Mouse (Mus musculus) fat pad, adult 2 months (tissue): ENCODE results near the gene Cda.

ENCODE experiments used
- DNase-seq: peaks from one replicate; pipeline ENCODE4 v3.0.0-alpha.2; 2011; ENCODE audit warnings: low read depth, low spot score; ENCODE audit errors: extremely low read depth

Gene Cda

DNA sequence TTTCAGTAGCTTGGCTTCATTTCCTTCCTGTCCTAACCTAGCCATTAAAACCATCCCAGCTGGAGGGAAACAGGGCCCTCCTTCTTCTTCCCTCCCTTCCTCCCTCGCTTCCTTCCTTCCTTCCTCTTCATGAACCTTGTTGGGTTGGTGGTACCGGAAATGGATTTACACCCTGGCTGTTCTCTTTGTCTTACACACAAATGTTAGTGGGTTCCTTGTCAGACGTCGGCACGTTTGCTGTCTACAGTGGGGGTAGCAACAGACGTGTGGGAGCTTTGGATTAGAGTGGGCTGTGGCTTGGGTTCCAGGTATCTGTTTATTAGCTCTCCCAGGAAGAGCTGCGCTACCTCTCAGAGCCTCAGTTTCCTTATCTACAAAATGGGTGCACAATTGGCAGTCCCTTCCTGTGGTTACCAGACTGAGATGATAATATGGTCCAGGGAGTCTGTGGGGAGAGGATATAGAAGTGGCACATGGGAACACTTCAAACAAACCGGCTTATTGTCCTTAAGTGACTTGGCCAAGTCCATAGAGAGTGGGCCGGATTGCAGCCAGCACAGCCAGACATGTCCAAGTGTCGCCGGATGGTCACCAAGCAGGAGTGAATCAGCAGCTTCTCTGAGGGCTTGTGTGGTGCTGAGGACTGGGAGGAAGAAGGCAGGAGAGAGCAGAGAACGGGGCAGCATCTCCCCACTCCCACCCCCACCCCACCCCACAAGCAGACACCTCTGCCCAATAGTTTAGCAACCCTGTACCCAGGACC, 887 bp upstream of the Cda start:
- DNase-seq = no peak

GRCm38 (mm10) chr4:138366561-138366960, 1.2 kb downstream of the Cda start:
- no peak for DNase-seq

DNA sequence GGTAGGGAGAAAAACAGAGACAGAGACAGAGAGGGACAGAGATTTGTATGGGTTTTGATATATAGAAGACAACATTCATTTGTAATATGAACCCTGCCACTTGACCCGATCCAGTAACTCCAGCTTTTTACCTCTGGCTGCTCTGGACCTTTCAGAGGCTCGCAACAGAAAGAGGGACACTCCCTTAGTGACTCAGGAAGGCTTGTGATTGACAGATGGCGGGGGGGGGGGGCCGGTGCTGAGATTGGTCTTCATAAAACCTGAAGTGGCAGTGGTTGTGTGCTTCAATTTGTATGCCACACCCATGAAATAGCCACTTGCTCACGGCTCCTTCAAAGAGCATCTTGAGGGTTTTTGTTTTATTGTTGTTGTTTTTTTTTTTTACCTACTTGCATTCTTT, 4.3 kb downstream of the Cda start:
- no peak for DNase-seq

GRCm38 (mm10) chr4:138362883-138363282, 4.9 kb downstream of the Cda start:
- DNase-seq = no peak

DNA sequence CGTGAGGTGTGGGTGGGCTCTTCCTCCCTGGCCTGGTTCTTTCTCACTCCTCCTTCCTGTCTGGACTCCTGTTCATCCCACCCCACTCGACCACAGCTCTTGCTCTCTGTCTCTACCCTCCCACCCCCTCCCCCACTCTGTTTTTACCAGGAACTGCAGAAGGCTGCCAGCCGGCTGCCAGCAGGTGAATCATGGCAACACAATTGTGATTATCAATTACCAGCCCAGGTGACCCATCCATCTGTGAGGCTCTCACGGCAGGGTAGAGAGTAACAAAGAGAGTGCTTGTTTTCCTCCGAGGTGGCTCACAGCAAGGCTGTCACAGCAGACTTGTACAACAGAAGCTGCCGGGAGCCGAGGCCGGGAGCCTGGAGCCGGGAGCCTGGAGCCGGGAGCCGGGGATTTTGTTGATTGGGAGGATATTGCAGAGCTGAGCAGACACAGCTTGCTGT, 6.4 kb downstream of the Cda start:
- DNase-seq = no peak

DNA sequence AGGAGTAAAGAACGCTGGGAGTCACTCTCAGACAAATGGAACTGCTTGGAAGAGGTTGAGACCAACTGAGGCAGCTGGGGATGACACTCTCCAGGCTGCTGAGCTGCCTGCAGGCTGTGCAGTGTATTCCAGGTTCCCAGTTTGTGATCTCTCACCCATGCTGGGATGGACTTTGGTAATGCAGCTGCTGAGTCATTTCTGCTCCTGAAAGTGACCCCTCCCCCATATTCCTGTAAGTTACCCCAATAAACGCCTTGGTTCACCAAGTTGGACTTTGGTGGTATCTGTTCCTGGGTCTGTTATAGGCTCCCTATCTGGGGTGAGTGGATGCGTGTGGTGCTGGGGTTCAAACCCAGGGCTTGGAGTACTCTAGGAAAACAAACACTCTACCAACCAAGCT, 9.6 kb downstream of the Cda start:
- DNase-seq = no peak

- no peak for DNase-seq
Observed at GRCm38 (mm10) chr4:138356551-138356950, 11.2 kb downstream of the Cda start.

- no peak for DNase-seq
Observed at GRCm38 (mm10) chr4:138356141-138356540, 11.7 kb downstream of the Cda start.

- DNase-seq = no peak
Observed at GRCm38 (mm10) chr4:138355496-138355895, 12.3 kb downstream of the Cda start.

DNA sequence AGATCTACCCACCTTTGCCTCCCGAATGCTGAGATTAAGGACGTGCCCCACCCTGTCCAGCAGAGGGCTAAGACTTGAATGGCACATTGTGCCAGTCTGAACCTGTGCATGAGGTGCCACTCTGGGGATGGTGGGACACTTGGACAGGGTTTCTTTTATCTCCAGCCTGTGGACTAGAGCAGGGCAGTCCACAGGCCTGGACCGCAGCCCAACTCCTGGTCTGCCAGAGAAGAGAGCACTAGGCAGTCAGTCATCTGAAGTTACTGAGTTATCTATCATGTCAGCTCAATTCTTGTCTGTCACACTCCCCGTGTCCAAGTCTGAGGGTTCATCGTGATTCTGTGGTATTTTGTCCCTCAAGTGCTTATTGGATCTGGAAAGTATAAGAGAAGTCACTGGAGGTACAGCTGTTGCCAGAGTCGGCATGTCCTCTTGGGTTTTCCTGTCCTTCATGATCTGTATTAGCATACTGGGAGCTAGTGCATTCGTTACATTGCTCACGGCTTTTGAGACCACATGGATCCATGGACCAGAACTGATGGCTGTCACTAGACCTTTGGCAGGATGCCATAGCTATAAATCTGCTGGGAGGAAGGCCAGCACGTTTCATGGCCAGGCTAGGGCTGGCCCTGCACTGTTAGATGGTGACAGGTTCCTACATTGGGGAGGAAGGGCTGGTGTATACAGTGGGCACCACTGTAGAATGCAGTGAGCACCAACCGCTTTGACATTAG, 14.2 kb downstream of the Cda start:
- no peak for DNase-seq

- DNase-seq = no peak
Observed at GRCm38 (mm10) chr4:138352692-138353091, 15.1 kb downstream of the Cda start.

- DNase-seq = no peak
Observed at GRCm38 (mm10) chr4:138351821-138352220, 16.0 kb downstream of the Cda start.

GRCm38 (mm10) chr4:138348716-138349115, 19.1 kb downstream of the Cda start:
- no peak for DNase-seq

- DNase-seq = no peak
Observed at GRCm38 (mm10) chr4:138347280-138347679, 20.5 kb downstream of the Cda start.

GRCm38 (mm10) chr4:138344891-138345545, 22.8 kb downstream of the Cda start:
- no peak for DNase-seq

DNA sequence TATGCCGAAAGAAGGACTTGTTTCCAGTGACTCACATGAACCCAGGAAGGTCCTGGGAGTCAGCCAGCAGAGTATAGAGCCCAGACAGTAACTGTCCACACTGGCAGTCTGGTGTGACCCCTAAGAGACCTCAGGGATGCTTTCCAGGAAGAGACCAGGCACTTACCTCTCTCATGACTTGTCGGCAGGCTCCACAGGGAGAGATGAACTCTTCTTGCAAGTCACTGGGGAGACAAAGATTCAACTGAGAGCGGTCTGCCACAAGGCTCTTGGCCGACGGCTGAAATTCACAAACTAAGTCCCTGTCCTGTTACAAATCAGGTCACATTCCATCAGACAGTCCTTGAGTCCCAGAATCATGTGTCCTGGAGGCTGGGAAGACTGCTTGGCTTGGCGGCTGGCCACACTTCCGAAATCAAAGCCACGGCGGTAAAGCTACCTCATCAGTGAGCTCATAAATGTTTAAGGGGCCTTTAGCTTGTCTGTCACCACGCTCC, 24.4 kb downstream of the Cda start:
- no peak for DNase-seq

- no peak for DNase-seq
Observed at GRCm38 (mm10) chr4:138342778-138343177, 25.0 kb downstream of the Cda start.

DNA sequence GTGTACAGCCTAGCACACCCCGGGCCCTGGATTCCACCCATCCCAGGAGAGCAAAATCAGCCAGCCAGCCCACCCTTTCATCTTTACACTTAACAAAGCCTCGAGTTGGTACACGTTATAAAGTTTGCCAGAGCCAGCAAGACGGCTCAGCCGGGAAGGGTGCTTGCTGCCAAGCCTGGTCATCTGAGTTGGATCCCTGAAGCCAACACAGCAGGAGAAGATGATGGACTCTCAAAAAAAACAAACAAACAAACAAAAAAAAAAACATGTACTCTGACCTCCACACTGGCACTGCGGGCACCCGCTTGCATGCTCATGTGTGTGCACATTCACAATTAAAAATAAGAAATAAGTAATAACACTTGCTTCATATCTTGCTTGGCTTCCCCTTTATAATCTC, 25.7 kb downstream of the Cda start:
- DNase-seq = no peak

GRCm38 (mm10) chr4:138341393-138341792, 26.4 kb downstream of the Cda start:
- DNase-seq = no peak

DNA sequence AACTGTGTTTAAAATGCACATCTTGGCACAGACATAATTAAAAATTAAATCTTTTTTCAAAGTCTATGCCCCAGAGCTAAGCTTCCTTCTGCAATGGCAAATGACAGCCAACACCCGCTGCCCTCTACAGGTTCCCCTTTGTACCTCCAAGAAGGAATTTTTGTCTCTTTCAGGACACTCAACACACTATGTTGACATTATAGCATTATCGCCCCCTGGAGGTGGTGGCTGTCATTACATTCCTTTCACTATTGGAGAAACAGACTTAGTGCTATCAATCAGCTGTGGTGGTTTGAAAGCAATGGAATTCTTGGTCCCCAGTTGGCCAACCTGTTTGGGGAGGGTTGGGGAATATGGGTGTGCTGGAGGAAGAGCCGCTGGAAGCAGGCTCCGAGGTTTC, 27.8 kb downstream of the Cda start:
- no peak for DNase-seq

- no peak for DNase-seq
Observed at GRCm38 (mm10) chr4:138337341-138337740, 30.5 kb downstream of the Cda start.

DNA sequence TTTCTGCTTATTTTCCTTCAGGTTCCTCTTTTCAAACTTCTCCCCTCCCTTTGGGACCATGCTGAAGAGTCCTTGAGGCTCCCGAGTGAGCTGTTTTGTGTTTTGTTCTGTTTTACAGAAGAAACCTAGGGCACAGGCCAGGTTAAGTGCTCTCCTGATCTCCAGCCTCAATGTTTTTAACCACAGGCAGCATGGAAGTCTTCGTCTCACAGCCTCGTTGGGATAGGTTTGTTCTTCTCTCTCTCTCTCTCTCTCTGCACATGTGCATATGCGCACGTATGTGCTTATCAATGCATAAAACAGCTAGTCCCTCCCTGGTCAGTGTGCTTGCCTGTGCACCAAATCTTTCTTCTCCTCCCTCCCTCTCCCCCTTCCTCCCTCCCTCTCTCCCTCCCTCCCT, 30.9 kb downstream of the Cda start:
- DNase-seq = no peak
